Mouse (Mus musculus) brown adipose tissue, adult 24 weeks (tissue): Measurements from ENCODE around the gene Crybb2. TPM values are rescaled to one million over a fixed set of nuclear protein-coding genes. Genes with fewer than 3 reads are reported as not detected.

Experiments
- H3K27ac ChIP-seq: fragments of 200-500 bp; replicated peaks from 2 replicates; pipeline ENCODE4 v1.5.1; 2012; ENCODE audit warnings: low read depth, mild to moderate bottlenecking, low read length
- H3K4me1 ChIP-seq: fragments of 200-500 bp; 2 replicates; pipeline ENCODE4 v1.6.1; 2012; ENCODE audit warnings: low read length, mixed read lengths; ENCODE audit not compliant: control insufficient read depth, insufficient read depth, insufficient read length
- H3K4me3 ChIP-seq: fragments of 200-500 bp; 2 replicates; pipeline ENCODE4 v1.5.1; 2012; ENCODE audit warnings: low read depth, mild to moderate bottlenecking, low read length, moderate library complexity; ENCODE audit not compliant: insufficient read depth
- polyA plus RNA-seq: library from polyadenylated mRNA; stranded (reverse); fragments of >200 nt; gene quantifications from 2 replicates; pipeline ENCODE4 v1.2.4, GENCODE M21; 2012; ENCODE audit not compliant: missing spikeins, insufficient read depth, insufficient read length

Crybb2 gene
- polyA plus RNA-seq, 1 experiment: not detected

GRCm38 (mm10) chr5:113026706-113027105 is 43.2 kb downstream of the Crybb2 start:
- no peak overlapping the region for H3K27ac ChIP-seq
- H3K4me1 ChIP-seq: peaks cover 12% of the 10 kb centered on the region
- H3K4me3 ChIP-seq: no peak overlapping the region

- H3K4me1 ChIP-seq: peaks cover 9% of the 10 kb centered on the region
- H3K4me3 ChIP-seq: 0 out of 2 replicates have a peak overlapping the region, but pooled peaks have one; percentile 16
- H3K27ac ChIP-seq: peak overlapping the region; percentile 26
Observed at GRCm38 (mm10) chr5:113024154-113024764, 45.7 kb downstream of the Crybb2 start.

GRCm38 (mm10) chr5:113018190-113018589 is 51.7 kb downstream of the Crybb2 start:
- no peak overlapping the region for H3K27ac ChIP-seq
- H3K4me3 ChIP-seq: no peak overlapping the region
- no peaks in the 10 kb centered on the region for H3K4me1 ChIP-seq

- Histone ChIP-seq H3K4me1 (peaks cover 5% of the 10 kb centered on the region; the same call in 1 of the 2 replicates), H3K4me3 (no peak overlapping the region), H3K27ac (no peak overlapping the region)
Observed at GRCm38 (mm10) chr5:113017004-113017403, 52.9 kb downstream of the Crybb2 start.

GRCm38 (mm10) chr5:113015236-113016061 is 54.5 kb downstream of the Crybb2 start, which contains the start of gene Grk3:
Gene Grk3 (minus strand): TSS chr5:113015791.
- H3K4me3 ChIP-seq: peak within 1 kb of the TSS; percentile 71
- peaks cover 5% of the 10 kb centered on the region; the same call in 1 of the 2 replicates for H3K4me1 ChIP-seq
- peak within 1 kb of the TSS; percentile 89 for H3K27ac ChIP-seq

GRCm38 (mm10) chr5:113014808-113015235 is 55.1 kb downstream of the Crybb2 start:
- H3K27ac ChIP-seq: peak overlapping the region; percentile 89
- peaks cover 5% of the 10 kb centered on the region; the same call in 1 of the 2 replicates for H3K4me1 ChIP-seq
- H3K4me3 ChIP-seq: peak overlapping the region; percentile 71

- Histone ChIP-seq H3K27ac (no peak overlapping the region), H3K4me1 (peaks cover 8% of the 10 kb centered on the region; the same call in 1 of the 2 replicates), H3K4me3 (peak overlapping the region; percentile 71)
Observed at GRCm38 (mm10) chr5:113014111-113014807, 55.7 kb downstream of the Crybb2 start.

- Histone ChIP-seq H3K4me1 (peaks cover 8% of the 10 kb centered on the region; the same call in 1 of the 2 replicates), H3K4me3 (no peak overlapping the region), H3K27ac (no peak overlapping the region)
Observed at GRCm38 (mm10) chr5:113011926-113012325, 58.0 kb downstream of the Crybb2 start.

GRCm38 (mm10) chr5:113009183-113009820 is 60.6 kb downstream of the Crybb2 start:
- no peak overlapping the region for H3K4me3 ChIP-seq
- H3K27ac ChIP-seq: peak overlapping the region; percentile 34; the same call in 1 of the 2 replicates
- peaks cover 10% of the 10 kb centered on the region for H3K4me1 ChIP-seq

GRCm38 (mm10) chr5:113008496-113008895 is 61.4 kb downstream of the Crybb2 start:
- H3K4me1 ChIP-seq: peaks cover 10% of the 10 kb centered on the region
- no peak overlapping the region for H3K4me3 ChIP-seq
- H3K27ac ChIP-seq: no peak overlapping the region

Other genes starting within 250 kb of the Crybb2 start
- gene Myo18b, start 173.8 kb downstream of the Crybb2 start, polyA plus RNA-seq: 0.75 and 1.8 TPM in 2 replicates
- gene Grk3, start 54.3 kb downstream of the Crybb2 start, polyA plus RNA-seq: 35.9 and 40.2 TPM in 2 replicates
- not detected in 2 replicates for gene Crybb3, start 11.5 kb upstream of the Crybb2 start, polyA plus RNA-seq
- gene 2900026A02Rik, start 151.1 kb upstream of the Crybb2 start, polyA plus RNA-seq: 3.5 and 5.5 TPM in 2 replicates
- gene Tmem211, start 156.8 kb upstream of the Crybb2 start, polyA plus RNA-seq: not detected in 2 replicates
- gene Sgsm1, start 240.7 kb upstream of the Crybb2 start, polyA plus RNA-seq: 0.33 and 0.59 TPM in 2 replicates